Mouse (Mus musculus): ENCODE measurements around the gene Plxnb1.

Gene Plxnb1

DNA sequence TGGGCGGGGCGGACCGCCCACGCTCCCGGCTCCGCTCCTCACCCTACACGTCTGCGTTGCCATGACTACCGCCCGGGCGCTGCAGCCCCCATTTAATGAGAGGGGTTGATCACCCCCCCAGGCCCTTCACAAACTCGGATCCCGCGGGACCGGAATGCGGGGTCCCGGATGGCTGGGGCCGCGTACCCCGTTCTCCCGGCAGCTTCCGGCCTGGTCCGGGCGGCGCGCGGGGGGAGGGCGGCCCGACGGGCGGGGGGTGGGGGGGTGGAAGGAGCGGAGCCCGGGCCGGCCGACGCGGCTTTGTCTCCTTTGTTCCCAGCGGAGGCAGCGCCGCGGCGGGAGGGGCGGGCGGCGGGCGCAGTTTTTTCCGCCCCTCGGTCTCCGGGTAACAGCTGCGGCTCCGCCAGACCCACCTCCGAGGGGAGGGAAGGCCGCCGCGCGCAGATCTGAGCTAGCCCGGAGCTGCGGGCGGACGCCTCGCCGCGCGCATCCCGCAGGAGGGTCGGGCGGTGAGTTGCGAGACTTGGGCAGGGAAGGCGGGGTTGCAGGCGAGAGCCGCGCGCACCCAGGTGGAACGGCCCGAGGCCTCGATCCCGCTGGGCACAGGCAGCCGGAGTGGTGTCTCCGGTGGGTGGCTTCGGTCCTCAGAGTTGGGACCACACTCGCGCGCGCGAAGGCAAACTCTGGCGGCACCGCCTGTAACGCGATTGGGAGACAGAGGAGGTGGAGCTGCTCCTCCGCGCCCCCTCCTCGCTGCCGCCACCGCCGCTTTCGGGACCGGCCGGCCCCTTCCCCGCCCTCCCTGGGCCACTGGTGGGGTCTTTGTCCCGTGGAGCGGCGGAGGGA, at the start of gene Plxnb1:
Gene Plxnb1 (plus strand): TSS at position 253 of the 846 bp plus-strand sequence.
- DNase-seq = peak; percentile 83

DNA sequence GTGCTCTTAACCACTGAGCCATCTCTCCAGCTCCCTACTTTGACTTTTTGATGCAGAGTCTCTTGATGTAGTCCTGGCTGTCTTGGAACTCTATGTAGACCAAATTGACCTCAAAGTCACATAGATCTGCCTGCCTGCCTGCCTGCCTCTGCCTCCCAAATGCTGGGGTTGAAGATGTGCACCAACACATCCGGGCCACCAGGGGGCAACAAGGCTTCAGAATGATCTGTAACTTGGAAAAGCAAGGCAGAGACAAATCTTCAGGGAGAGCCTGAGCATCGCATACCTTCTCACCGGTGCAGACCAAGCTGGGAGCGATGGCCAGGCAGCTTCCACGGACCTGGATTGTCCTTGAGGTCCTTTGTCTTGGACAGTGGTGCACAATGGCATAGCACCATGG, 48.9 kb upstream of the Plxnb1 start:
- peak; percentile 84 for DNase-seq

DNA sequence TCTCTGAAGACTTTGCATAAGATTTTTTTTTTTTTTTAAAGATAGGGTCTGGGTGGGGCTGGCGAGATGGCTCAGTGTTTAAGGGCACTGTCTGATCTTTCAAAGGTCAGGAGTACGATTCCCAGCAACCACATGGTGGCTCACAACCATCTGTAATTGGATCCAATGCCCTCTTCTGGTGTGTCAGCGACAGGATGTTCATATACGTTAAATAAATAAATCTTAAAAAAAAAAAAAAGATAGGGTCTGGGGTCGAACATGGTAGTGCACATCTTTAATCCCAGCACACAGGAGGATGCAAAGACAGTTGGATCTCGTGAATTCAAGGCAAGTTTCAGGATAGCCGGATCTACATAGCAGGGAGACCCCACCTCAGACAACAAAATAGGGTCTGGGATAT, 45.9 kb upstream of the Plxnb1 start:
- DNase-seq = no peak

DNA sequence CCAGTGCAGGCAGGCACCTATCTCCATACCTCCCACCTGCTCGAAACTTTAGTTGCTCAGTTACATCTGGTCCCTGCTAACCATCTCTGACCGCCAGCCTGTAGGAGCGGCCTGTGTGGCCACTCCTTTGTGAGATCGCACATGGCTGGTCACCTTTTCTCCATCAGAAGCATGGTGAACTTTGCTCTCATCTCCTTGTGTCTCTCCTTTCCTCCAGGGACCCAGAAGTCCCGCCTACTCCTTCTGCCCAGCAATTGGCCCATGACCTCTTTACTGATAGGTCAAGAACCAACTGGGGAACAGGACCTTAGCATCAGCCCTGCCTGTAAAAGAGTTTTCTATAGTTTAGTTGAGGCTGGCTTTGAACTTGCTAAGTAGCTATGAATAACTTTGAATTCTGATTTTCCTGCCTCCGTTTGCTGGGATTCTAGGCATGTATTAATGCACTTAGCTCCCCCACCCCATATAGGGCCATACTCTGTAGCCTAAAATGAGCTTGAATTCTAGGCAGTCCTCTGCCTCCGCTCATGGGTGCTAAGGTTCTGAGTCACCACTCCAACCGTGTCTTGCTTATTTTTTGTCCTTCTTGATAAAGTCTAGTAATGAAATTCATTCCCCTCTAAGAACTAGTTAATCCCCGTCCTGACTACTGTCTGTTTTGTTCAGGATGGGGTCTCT, 45.1 kb upstream of the Plxnb1 start:
- DNase-seq = no peak

GRCm38 (mm10) chr9:109050674-109050997, 44.6 kb upstream of the Plxnb1 start:
- no peak for DNase-seq

GRCm38 (mm10) chr9:109051011-109051501, 44.1 kb upstream of the Plxnb1 start:
- peak; percentile 60 for DNase-seq

- DNase-seq = no peak
Observed at GRCm38 (mm10) chr9:109051651-109052489, 43.3 kb upstream of the Plxnb1 start.

DNA sequence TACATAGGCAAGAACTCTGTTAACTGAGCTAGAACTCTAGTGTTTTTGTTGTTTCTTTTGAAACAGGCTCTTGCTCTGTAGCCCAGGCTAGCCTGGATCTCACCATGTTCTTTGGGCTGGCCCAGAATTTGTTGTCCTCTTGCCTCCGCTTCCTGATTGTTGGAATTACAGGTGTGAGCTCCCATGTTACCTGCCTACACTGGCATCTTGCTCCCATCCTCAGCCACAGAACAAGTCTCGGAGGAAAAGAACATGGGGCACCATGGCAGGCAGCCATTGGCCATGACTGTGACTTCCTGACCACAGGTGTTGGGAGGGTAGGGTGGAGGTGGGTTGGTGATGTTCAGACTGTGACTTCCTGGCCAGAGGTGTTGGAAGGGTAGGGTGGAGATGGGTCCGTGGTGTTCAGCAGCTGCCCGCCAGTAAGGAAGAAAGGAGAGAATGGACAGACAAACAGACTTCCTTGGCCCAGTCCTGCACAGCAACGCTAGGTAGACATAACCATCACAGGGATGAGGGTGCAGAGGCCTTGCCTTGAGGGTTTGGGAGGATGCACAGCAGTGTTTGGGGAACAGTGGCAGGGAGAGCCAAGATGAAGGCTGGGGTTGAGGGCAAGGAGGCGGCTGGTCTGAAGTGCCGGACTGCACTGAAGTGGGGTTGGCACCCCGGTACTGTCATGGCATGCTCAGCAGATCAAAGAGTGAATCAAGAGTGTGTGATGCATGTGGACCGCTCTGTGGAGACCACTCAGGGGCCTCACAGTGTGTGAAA, 42.5 kb upstream of the Plxnb1 start:
- DNase-seq = peak; percentile 42

DNA sequence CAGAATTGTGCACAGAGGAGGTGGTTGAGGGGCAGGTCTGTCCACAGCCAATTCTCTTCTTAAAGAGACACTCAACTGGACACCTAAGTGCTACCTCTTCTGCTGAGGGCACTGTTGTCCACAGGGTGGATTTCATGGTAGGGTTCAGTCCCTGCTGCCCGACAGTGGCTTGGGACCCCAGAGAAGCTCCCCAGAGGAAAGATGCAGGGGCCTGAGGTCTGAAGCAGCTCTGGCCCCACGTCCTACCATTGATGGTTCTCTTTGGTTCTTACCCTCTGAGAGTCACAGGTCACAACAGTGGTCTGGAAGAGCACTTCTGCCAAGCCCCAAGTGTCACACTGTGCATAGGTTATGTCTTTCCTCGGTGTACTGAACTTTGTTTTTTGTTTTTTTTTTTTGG, 41.8 kb upstream of the Plxnb1 start:
- no peak for DNase-seq

- DNase-seq = no peak
Observed at GRCm38 (mm10) chr9:109053851-109054250, 41.3 kb upstream of the Plxnb1 start.

DNA sequence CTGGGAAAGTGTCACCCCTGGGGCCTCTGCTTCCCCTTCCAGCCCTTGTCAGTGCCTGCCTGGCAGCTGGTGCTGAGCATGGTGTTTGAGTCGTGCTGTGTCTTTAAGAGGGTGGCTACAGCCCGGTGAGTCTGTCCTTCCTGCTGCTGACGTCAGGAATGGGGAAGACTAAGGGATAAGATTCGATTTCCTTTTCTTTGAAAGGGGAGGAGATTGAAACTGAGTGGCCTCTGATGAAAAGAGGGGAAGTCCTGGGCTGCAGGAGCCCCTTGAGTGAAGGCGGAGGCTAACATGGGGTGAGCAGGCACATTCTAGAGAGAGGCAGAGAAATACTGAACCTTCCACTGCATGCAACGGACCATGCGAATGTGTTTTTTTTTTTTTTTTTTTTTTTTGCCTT, 40.5 kb upstream of the Plxnb1 start:
- DNase-seq = peak; percentile 63

GRCm38 (mm10) chr9:109055271-109056030, 39.7 kb upstream of the Plxnb1 start:
- no peak for DNase-seq

GRCm38 (mm10) chr9:109056081-109056690, 39.0 kb upstream of the Plxnb1 start:
- DNase-seq = no peak

- no peak for DNase-seq
Observed at GRCm38 (mm10) chr9:109056916-109057315, 38.3 kb upstream of the Plxnb1 start.

DNA sequence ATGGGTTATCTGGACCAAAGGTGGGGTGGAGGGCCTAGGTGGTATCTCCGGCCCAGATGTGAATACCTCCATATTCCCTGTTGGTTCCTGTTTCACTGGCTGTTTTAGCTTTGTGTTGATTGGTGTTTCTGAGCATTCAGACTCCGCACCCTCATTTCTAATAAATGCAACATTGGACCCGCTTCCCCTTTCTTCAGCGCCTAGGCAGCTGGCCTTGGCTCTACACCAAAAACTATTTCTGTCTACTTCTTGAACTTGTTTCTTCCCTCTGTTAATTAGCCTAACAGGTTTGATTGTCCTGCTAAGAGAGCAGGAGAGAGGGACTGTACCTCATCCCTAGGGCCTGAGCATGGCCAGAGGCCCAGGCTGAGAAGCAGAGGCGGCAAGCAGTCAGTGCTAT, 37.6 kb upstream of the Plxnb1 start:
- no peak for DNase-seq

DNA sequence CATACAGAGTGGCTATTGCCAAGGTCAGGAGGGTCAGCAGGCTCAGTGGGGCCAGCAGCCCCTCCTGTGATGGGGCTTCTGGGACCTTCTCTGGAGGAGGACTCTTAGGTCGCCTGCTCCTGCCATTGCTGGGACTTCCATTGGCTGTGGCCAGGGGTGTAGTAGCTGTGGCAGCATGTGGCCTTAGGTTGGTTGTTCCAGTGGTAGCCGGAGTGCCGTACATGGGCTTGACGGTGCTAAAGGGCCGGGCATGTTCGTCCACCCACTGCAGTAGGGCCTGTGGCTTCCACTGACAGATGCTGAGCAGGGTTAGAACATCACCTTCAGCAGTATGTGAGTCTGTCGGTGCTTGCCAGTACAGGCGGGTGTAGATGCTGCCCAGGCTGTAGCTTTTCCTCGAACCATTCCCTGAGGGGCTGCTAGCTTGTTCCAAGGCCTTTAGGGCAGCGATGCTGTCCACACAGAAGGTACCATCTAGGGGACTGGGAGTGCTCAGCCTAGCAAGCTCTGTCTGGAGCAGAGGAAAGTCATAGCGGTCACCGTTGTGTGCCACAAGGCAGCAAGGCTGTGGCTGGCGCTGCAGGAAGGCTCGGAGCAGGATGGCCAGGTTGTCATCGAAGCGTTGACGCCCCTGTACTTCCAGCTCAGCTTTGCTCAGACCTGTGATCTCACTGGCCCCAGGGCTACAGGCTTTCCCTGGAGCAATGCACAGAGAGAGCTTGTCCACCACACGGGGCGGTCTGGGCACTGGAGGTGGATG, 37.0 kb upstream of the Plxnb1 start:
- DNase-seq = no peak

DNA sequence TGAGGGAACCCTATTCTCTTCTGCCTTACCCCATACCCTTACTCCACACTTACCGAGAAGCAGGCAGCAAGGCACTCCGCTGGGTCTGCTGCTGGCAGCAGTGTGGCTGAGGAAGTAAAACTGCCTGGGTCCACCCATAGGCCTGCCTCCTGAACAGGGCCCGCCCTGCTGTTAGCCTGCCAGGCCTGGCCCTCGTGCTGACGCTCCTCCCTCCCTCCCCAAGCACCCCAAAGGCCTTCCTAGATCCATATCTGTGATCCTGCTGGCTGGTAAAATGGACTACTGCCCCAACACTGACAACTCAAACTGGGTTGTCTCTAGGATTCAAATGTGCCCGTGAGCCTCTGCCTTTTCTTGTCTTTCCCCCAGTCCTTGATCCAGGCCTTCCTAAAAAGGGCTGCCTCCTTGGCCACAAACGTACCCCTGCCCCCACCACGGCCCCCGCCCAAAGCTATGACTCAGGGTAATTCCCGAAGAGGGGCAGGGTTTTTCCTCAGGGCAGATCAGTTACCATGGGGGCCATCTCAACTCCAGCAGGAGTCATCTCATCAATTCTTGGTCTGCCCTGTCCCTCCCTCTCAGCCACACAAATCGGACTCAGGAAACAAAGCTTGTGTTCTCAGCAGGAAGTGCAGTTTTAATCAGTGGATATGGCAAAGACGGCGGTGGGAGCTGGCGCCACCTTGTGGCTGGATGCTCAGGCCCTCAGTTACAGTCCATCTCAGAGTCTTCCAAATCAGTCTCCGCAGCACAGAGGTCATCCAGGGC, 35.9 kb upstream of the Plxnb1 start, which contains the start of gene Trex1:
Gene Trex1 (minus strand): TSS at position 599 of the 768 bp plus-strand sequence.
- peak; percentile 87 for DNase-seq

GRCm38 (mm10) chr9:109060184-109060897, 34.8 kb upstream of the Plxnb1 start:
- DNase-seq = peak; percentile 17

DNA sequence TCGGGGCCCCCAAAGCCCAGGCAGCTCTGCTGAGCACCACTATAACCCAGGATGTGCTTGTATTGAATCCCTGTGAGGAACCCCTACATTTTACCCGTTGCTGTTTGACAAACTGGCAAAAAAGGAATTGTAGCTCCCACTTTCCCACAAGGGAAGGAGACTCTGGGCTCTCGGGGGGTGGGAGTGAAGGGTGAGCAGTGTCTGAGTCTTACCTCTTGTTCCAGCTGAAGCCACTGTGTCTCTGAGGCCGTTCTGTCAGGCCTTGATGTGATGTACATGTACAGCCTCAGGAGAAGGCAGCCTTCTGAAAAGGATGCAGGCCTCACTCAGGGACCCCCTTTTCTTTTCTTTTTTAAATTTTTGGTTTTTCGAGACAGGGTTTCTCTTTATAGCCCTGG, 34.3 kb upstream of the Plxnb1 start:
- DNase-seq = no peak
